Mouse (Mus musculus): ENCODE measurements around the gene Tada2b. TPM values are rescaled to one million over a fixed set of nuclear protein-coding genes. Genes with fewer than 3 reads are reported as not detected.
A peak's percentile ranks its signal among the peaks of the same experiment; 100 is the strongest.

Gene Tada2b
- total RNA-seq, 2 experiments from 2014 or later = 14.3 to 15.8 TPM

GRCm38 (mm10) chr5:36510956-36511355 is 26.9 kb upstream of the Tada2b start:
- intact Hi-C loops (cut with DNase I) = no loop called here
- peak overlapping the region; percentile 75 for H3K27ac ChIP-seq
- TF ChIP-seq CTCF (IDR thresholded peaks at IDR 0.05) = no peak
- DNase-seq = no peak
- no peak overlapping the region for H3K4me3 ChIP-seq

GRCm38 (mm10) chr5:36508351-36508750 is 24.3 kb upstream of the Tada2b start:
- no peak for DNase-seq
- no peak overlapping the region for H3K4me3 ChIP-seq
- TF ChIP-seq CTCF (IDR thresholded peaks at IDR 0.05) = no peak
- intact Hi-C loops (cut with DNase I) = no loop called here
- H3K27ac ChIP-seq = no peak overlapping the region

GRCm38 (mm10) chr5:36505643-36506042 is 21.6 kb upstream of the Tada2b start:
- no peak overlapping the region for H3K4me3 ChIP-seq
- no peak for TF ChIP-seq CTCF (IDR thresholded peaks at IDR 0.05)
- DNase-seq = no peak
- intact Hi-C loops (cut with DNase I) = no loop called here
- H3K27ac ChIP-seq = no peak overlapping the region

- no peak for DNase-seq
- intact Hi-C loops (cut with DNase I) = no loop called here
- no peak overlapping the region for H3K4me3 ChIP-seq
- H3K27ac ChIP-seq = no peak overlapping the region
- no peak for TF ChIP-seq CTCF (IDR thresholded peaks at IDR 0.05)
These were observed 21.1 kb upstream of the Tada2b start for GRCm38 (mm10) chr5:36505235-36505634.

GRCm38 (mm10) chr5:36494709-36495108 is 10.6 kb upstream of the Tada2b start:
- TF ChIP-seq CTCF (IDR thresholded peaks at IDR 0.05) = no peak
- Histone ChIP-seq H3K4me3 (no peak overlapping the region), H3K27ac (no peak overlapping the region)
- intact Hi-C loops (cut with DNase I) = loop anchor here (5.0 kb wide), 1 partner anchor 37 kb away; no protein-coding TSS in a partner anchor
- no peak for DNase-seq

GRCm38 (mm10) chr5:36493919-36494318 is 9.8 kb upstream of the Tada2b start:
- no peak for DNase-seq
- no peak for TF ChIP-seq CTCF (IDR thresholded peaks at IDR 0.05)
- intact Hi-C loops (cut with DNase I) = loop anchor here (5.0 kb wide), 1 partner anchor 37 kb away; no protein-coding TSS in a partner anchor
- Histone ChIP-seq H3K4me3 (no peak overlapping the region), H3K27ac (no peak overlapping the region)

- DNase-seq = peak; percentile 50
- intact Hi-C loops (cut with DNase I) = no loop called here
These were observed 5.1 kb upstream of the Tada2b start for GRCm38 (mm10) chr5:36489225-36489624.

GRCm38 (mm10) chr5:36485306-36485705 is 1.2 kb upstream of the Tada2b start:
- TF ChIP-seq CTCF (IDR thresholded peaks at IDR 0.05) = no peak
- Histone ChIP-seq H3K27ac (no peak overlapping the region), H3K4me3 (peak overlapping the region; percentile 74)
- DNase-seq = no peak
- intact Hi-C loops (cut with DNase I) = no loop called here

More at GRCm38 (mm10) chr5:36489225-36489624, 5.1 kb upstream of the Tada2b start:
- peak; percentile 64 for TF ChIP-seq CTCF (IDR thresholded peaks at IDR 0.05)
- no peak overlapping the region for H3K4me3 ChIP-seq
- H3K27ac ChIP-seq = no peak overlapping the region

- Histone ChIP-seq H3K4me3 (peak overlapping the region; percentile 99), H3K27ac (peak overlapping the region; percentile 94)
- intact Hi-C loops (cut with DNase I) = loop anchor here (1.0 to 5.0 kb wide), 3 partner anchors 18 to 99 kb away; no protein-coding TSS in a partner anchor
- no peak for DNase-seq
- TF ChIP-seq CTCF (IDR thresholded peaks at IDR 0.05) = no peak
These were observed 633 bp downstream of the Tada2b start for GRCm38 (mm10) chr5:36483203-36484101.

- no peak overlapping the region for H3K4me3 ChIP-seq
- no peak; the same call in 1 of the 2 replicates for TF ChIP-seq CTCF (IDR thresholded peaks at IDR 0.05)
- no peak overlapping the region; the same call in 1 of the 2 replicates for H3K27ac ChIP-seq
- intact Hi-C loops (cut with DNase I) = loop anchor here (5.0 kb wide), 2 partner anchors 51 to 101 kb away; no protein-coding TSS in a partner anchor
- DNase-seq = peak; percentile 6
These were observed 3.0 kb downstream of the Tada2b start for GRCm38 (mm10) chr5:36481114-36481513.

- peak; percentile 22 for DNase-seq
- intact Hi-C loops (cut with DNase I) = loop anchor here (5.0 kb wide), 2 partner anchors 52 to 102 kb away; no protein-coding TSS in a partner anchor
- peak overlapping the region; percentile 82; the same call in 1 of the 2 replicates for H3K27ac ChIP-seq
These were observed 3.7 kb downstream of the Tada2b start for GRCm38 (mm10) chr5:36480398-36480797.

GRCm38 (mm10) chr5:36479735-36480134 is 4.3 kb downstream of the Tada2b start:
- H3K4me3 ChIP-seq = no peak overlapping the region
- DNase-seq = no peak
- intact Hi-C loops (cut with DNase I) = loop anchor here (5.0 kb wide), 2 partner anchors 53 to 103 kb away; no protein-coding TSS in a partner anchor
- peak overlapping the region; percentile 82 for H3K27ac ChIP-seq
- no peak for TF ChIP-seq CTCF (IDR thresholded peaks at IDR 0.05)

More at GRCm38 (mm10) chr5:36480398-36480797, 3.7 kb downstream of the Tada2b start:
- no peak for TF ChIP-seq CTCF (IDR thresholded peaks at IDR 0.05)
- no peak overlapping the region for H3K4me3 ChIP-seq
